Mouse (Mus musculus) olfactory bulb, adult 2 months (tissue): ENCODE data around the gene Dkkl1.

Experiments used
- CTCF ChIP-seq: fragments of 200-500 bp; IDR thresholded peaks from 2 replicates; pipeline ENCODE4 v1.5.1; 2012; ENCODE audit warnings: low read depth, mild to moderate bottlenecking, low read length, moderate library complexity; ENCODE audit not compliant: insufficient read depth
- POLR2A ChIP-seq: fragments of 200-500 bp; IDR thresholded peaks from 2 replicates; pipeline ENCODE4 v1.6.1; 2012; ENCODE audit warnings: mild to moderate bottlenecking, low read depth, low read length, moderate library complexity; ENCODE audit not compliant: insufficient read depth

DNA sequence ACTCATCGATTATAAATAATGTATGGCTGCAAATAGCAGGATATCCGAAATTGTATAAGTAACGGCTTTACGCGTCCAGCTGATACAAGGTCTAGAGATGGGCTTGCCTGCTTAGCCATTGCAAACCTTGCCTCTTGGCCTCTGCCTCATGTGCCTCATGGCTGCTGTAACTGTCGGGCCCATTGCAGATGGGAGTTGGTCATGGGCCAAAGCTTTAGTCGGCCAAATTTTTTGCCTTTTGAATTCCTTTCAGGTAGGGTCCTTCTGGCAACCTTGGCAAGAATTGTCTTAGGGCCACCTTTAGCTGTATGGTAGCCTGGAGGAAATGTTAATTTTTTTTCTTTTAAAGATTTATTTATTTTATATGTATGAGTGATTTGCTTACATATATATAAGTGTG lies 12.9 kb upstream of the Dkkl1 start:
- TF ChIP-seq POLR2A = no peak
- no peak for TF ChIP-seq CTCF
